16 mouse cellular contexts compared by ENCODE assay signal in genomic region chr10:67057208-67057607, GRCm38 (mm10). TPM values are rescaled to one million over a fixed set of nuclear protein-coding genes. Genes with fewer than 3 reads are reported as not detected.
DNase-seq lines count a peak whose midpoint lies in the region; ATAC-seq and TF ChIP-seq lines count a peak whose summit lies in the region.
"Had no signal": no experiment of that assay in that cellular context is flagged by ENCODE, and none has a peak within 500 bp of the region (broad histone marks: within the 10 kb centered on the region; RNA-seq: fewer than 3 reads in every experiment).

No protein-coding gene starts in this region.

- no peak overlapping the region for H3K4me3 ChIP-seq in heart, embryonic 15.5 days
- H3K4me3 ChIP-seq in heart, embryonic 10.5 days = no peak overlapping the region
- H3K4me3 ChIP-seq in left cerebral cortex, adult 2 months = no peak overlapping the region
- no peak overlapping the region for H3K4me3 ChIP-seq in stomach, embryonic 15.5 days (replicated peaks)
- H3K4me3 ChIP-seq: midbrain, embryonic 10.5 days had no signal

- no peaks in the 10 kb centered on the region for H3K9me3 ChIP-seq in heart, embryonic 15.5 days (replicated peaks)
- H3K9me3 ChIP-seq in heart, embryonic 10.5 days = no peaks in the 10 kb centered on the region
- H3K9me3 ChIP-seq in stomach, embryonic 15.5 days = no peaks in the 10 kb centered on the region
- H3K9me3 ChIP-seq: liver, embryonic 15.5 days; midbrain, embryonic 10.5 days had no signal

- DNase-seq in cerebellum, adult 9-11 months = peak; percentile 62
- no peak for DNase-seq in heart, embryonic 10.5 days (ENCODE audit: low spot score)
- DNase-seq in left cerebral cortex, adult 2 months (ENCODE audit: extremely low spot score in 1 of 2, low spot score in 2 of 2) = no peak
- no peak for DNase-seq in left cerebral cortex, postnatal 14 days (ENCODE audit: low spot score in 2 of 2)
- DNase-seq: adrenal gland, postnatal 36 days; gastrocnemius, postnatal 10 days; kidney, postnatal 14 days; left cerebral cortex, postnatal 4 days; lung, postnatal 36 days; thymus, postnatal 14 days had no signal

- no peaks in the 10 kb centered on the region for H3K27me3 ChIP-seq in heart, embryonic 15.5 days
- H3K27me3 ChIP-seq in heart, embryonic 10.5 days (ENCODE audit: insufficient read depth, poor library complexity, severe bottlenecking) = no peaks in the 10 kb centered on the region
- no peaks in the 10 kb centered on the region for H3K27me3 ChIP-seq in stomach, embryonic 15.5 days (replicated peaks)
- H3K27me3 ChIP-seq: liver, embryonic 15.5 days; Patski had no signal

- H3K27ac ChIP-seq in heart, embryonic 15.5 days = peak overlapping the region; percentile 87
- no peak overlapping the region for H3K27ac ChIP-seq in heart, embryonic 10.5 days
- peak overlapping the region; percentile 87 for H3K27ac ChIP-seq in left cerebral cortex, adult 2 months
- 0 out of 2 replicates have a peak overlapping the region, but pooled peaks have one; percentile 84 for H3K27ac ChIP-seq in stomach, embryonic 15.5 days
- H3K27ac ChIP-seq: liver, embryonic 15.5 days; midbrain, embryonic 10.5 days had no signal

- H3K36me3 ChIP-seq in heart, embryonic 15.5 days = no peaks in the 10 kb centered on the region
- H3K36me3 ChIP-seq in heart, embryonic 10.5 days = no peaks in the 10 kb centered on the region
- no peaks in the 10 kb centered on the region for H3K36me3 ChIP-seq in stomach, embryonic 15.5 days
- H3K36me3 ChIP-seq: liver, embryonic 15.5 days; midbrain, embryonic 10.5 days had no signal

- intact Hi-C loops in left cerebral cortex, adult 2 months (cut with DNase I) = loop anchor here (5.0 kb wide), 1 partner anchor 40 kb away; the partner anchor contains the start of genes Jmjd1c and Reep3
- intact Hi-C loops in left cerebral cortex, postnatal 14 days (cut with DNase I) = loop anchor here (5.0 kb wide), 1 partner anchor 40 kb away; the partner anchor contains the start of genes Jmjd1c and Reep3

- no peak for ATAC-seq in cerebellum, adult (ENCODE audit: insufficient number of reproducible peaks, low FRiP score, low TSS enrichment)
- ATAC-seq in heart, embryonic 15.5 days (replicated peaks; ENCODE audit: insufficient number of reproducible peaks, insufficient read depth, low FRiP score, low read depth) = no peak
- ATAC-seq in stomach, embryonic 15.5 days (ENCODE audit: insufficient read depth, low FRiP score, low read depth) = no peak
- ATAC-seq: Patski had no signal

- H3K4me1 ChIP-seq in heart, embryonic 15.5 days (replicated peaks) = peaks cover 74% of the 10 kb centered on the region
- H3K4me1 ChIP-seq in heart, embryonic 10.5 days = peaks cover 51% of the 10 kb centered on the region
- H3K4me1 ChIP-seq in stomach, embryonic 15.5 days = peaks cover 15% of the 10 kb centered on the region

- no peak for TF ChIP-seq CTCF in left cerebral cortex, adult 2 months (IDR thresholded peaks at IDR 0.05)

- no peak overlapping the region for H3K4me2 ChIP-seq in heart, embryonic 15.5 days
- no peak overlapping the region for H3K4me2 ChIP-seq in stomach, embryonic 15.5 days

- H3K9ac ChIP-seq in heart, embryonic 15.5 days = no peak overlapping the region
- H3K9ac ChIP-seq in stomach, embryonic 15.5 days = no peak overlapping the region
- H3K9ac ChIP-seq: liver, embryonic 15.5 days had no signal

RNA-seq across cellular contexts. Expression of gene Jmjd1c, which starts 38.7 kb away (rescaled TPM):
- polyA plus RNA-seq in heart, embryonic 15.5 days (2015; fragmentation: Nextera tagmentation; extraction: Ambion mirVana) = 33.3 and 33.5 TPM in 2 replicates
- polyA plus RNA-seq in heart, embryonic 10.5 days (2016; fragmentation: Nextera tagmentation; extraction: Ambion mirVana) = 27.8 and 30.4 TPM in 2 replicates
- total RNA-seq in left cerebral cortex, adult 2 months (2021) = 100 to 1,000 TPM in 1 of 2 experiments, 10 to 100 TPM in 1; 86.3 to 102 TPM
- 10 to 100 TPM; 85.6 to 90.5 TPM for total RNA-seq in left cerebral cortex, postnatal 14 days (2021)
- 39.6 and 40.3 TPM in 2 replicates for polyA plus RNA-seq in stomach, embryonic 15.5 days (2015; fragmentation: Nextera tagmentation; extraction: Ambion mirVana)

RNA-seq across cellular contexts. Expression of gene Reep3, which starts 39.5 kb away (rescaled TPM):
- polyA plus RNA-seq in heart, embryonic 15.5 days (2015; fragmentation: Nextera tagmentation; extraction: Ambion mirVana) = 30.6 and 31.5 TPM in 2 replicates
- polyA plus RNA-seq in heart, embryonic 10.5 days (2016; fragmentation: Nextera tagmentation; extraction: Ambion mirVana) = 21.2 and 26.1 TPM in 2 replicates
- 10 to 100 TPM; 16.6 to 17.8 TPM for total RNA-seq in left cerebral cortex, adult 2 months (2021)
- total RNA-seq in left cerebral cortex, postnatal 14 days (2021) = 10 to 100 TPM; 24.2 to 26.3 TPM
- 44.3 and 47.6 TPM in 2 replicates for polyA plus RNA-seq in stomach, embryonic 15.5 days (2015; fragmentation: Nextera tagmentation; extraction: Ambion mirVana)
